Mouse (Mus musculus) hindbrain, embryonic 14.5 days (tissue): Measurements from ENCODE around the gene Lypd4. TPM values are rescaled to one million over a fixed set of nuclear protein-coding genes. Genes with fewer than 3 reads are reported as not detected.

Experiments
- ATAC-seq: fragments of 200-750 bp; cut with Nextera tagmentation; 2 replicates; pipeline ENCODE4 v1.8.0; 2017; ENCODE audit warnings: moderate number of reproducible peaks, mild to moderate bottlenecking, moderate TSS enrichment, moderate library complexity; ENCODE audit not compliant: low FRiP score
- DNase-seq: peaks from one replicate; pipeline ENCODE4 v3.0.0-alpha.2; 2015; ENCODE audit warnings: low spot score
- H3K27ac ChIP-seq: fragments of 300-500 bp; sonication (generic); 2 replicates; pipeline ENCODE4 v1.5.1; 2014; ENCODE audit warnings: mild to moderate bottlenecking, moderate library complexity
- H3K27me3 ChIP-seq: fragments of 300-500 bp; sonication (generic); 2 replicates; pipeline ENCODE4 v1.6.1; 2014; ENCODE audit warnings: mild to moderate bottlenecking, low read length, mixed read lengths; ENCODE audit not compliant: control insufficient read depth, insufficient read depth
- H3K36me3 ChIP-seq: fragments of 300-500 bp; sonication (generic); replicated peaks from 2 replicates; pipeline ENCODE4 v1.6.1; 2014; ENCODE audit not compliant: control insufficient read depth, insufficient read depth
- H3K4me1 ChIP-seq: fragments of 300-500 bp; sonication (generic); replicated peaks from 2 replicates; pipeline ENCODE4 v1.6.1; 2014; ENCODE audit warnings: antibody characterized with exemption, low read length, mixed read lengths; ENCODE audit not compliant: control insufficient read depth, insufficient read depth
- H3K4me2 ChIP-seq: fragments of 300-500 bp; sonication (generic); replicated peaks from 2 replicates; pipeline ENCODE4 v1.6.1; 2014; ENCODE audit warnings: mild to moderate bottlenecking, moderate library complexity
- H3K4me3 ChIP-seq: fragments of 300-500 bp; sonication (generic); replicated peaks from 2 replicates; pipeline ENCODE4 v1.5.1; 2014; ENCODE audit warnings: mild to moderate bottlenecking, low read length
- H3K9ac ChIP-seq: fragments of 300-500 bp; sonication (generic); 2 replicates; pipeline ENCODE4 v1.6.1; 2014
- H3K9me3 ChIP-seq: fragments of 300-500 bp; sonication (generic); 2 replicates; pipeline ENCODE4 v1.6.1; 2016; ENCODE audit warnings: low read length; ENCODE audit not compliant: control insufficient read depth
- WGBS: fragments of 180-500 bp; shearing (Covaris S2); extraction: QIAGEN DNeasy Blood & Tissue Kit; methylation state at CpG from one replicate; pipeline ENCODE4 v1.1.7; 2014; 5-methylcytosine and 5-hydroxymethylcytosine counted together
- polyA plus RNA-seq: library from polyadenylated mRNA; unstranded; fragments of >200 nt; fragmentation: Nextera tagmentation; extraction: Ambion mirVana; gene quantifications from 2 replicates; pipeline ENCODE4 v1.2.1, GENCODE M21; 2014

Gene Lypd4
- polyA plus RNA-seq: 0.27 TPM in 1 of 2 replicates, not detected in the other

DNA sequence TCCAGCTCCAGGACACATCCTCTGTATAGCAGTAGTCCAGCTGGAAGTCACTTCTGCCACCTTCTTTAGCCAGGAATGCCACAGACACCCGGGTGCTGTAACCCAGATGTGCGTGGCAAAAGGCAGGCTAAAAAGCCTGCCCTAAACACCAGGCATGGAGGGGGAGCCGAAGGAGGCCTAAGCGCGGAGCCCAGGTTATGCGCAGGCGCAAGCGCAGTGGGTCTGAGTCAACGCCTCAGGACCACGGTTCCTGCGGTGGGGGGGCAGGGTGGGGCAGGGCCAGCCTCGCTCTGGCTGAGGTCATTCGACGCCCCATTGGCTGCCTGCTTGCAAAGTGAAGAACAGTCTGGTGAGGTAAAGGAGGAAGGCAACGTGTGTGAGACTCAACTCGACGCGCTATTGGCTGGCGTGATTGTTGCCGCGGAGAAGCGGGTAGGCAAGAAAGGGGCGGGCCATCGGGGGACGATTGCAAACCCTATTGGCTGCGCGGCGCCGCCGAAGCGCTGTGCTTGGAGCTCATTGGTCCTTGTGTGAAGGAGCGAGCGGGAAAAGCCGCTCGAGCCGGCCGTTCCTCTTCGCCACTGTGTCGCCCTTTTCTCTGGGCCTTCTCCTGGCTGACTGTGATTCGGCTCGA lies at the start of gene Lypd4, which contains the start of gene Dmrtc2:
Gene Lypd4 (minus strand): TSS at position 410 of the 634 bp plus-strand sequence.
Gene Dmrtc2 (plus strand): TSS at position 526 of the 634 bp plus-strand sequence.
- ATAC-seq (peak; percentile 21; the same call in 1 of the 2 replicates), DNase-seq (no peak)
- Histone ChIP-seq H3K9me3 (no peaks in the 10 kb centered on the region), H3K27ac (no peak within 1 kb of the TSS), H3K27me3 (no peaks in the 10 kb centered on the region), H3K36me3 (no peaks in the 10 kb centered on the region), H3K9ac (no peak within 1 kb of the TSS), H3K4me2 (0 out of 2 replicates have a peak within 1 kb of the TSS, but pooled peaks have one; percentile 12), H3K4me1 (no peaks in the 10 kb centered on the region), H3K4me3 (no peak within 1 kb of the TSS)
- WGBS: 51% methylated on average over 41 of the region's 41 CpGs

DNA sequence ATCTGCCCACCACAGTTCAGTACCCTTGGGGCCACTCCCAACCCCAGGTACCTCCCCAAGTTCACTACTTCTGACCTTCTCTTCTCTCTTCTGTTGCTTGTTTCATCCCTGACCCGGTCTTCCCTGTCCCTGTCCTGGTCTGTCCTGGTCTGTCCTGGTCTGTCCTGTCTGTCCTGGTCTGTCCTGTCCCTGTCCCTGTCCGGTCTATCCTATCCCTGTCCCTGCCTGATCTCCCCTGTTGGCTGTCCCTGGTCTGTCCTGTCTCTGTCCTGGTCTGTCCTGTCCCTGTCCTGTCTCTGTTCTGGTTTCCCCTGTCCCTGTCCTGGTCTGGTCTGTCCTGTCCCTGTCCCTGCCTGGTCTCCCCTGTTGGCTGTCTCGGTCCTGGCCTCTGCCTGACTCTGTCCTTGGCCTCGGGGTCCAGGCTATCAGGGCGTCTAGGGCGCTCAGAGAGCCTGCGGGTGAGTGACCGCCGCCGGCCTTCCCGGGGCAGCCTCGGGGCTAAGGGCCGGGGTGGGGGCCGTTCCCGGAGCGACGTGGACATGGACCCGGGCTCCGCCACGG lies 49.1 kb upstream of the Lypd4 start:
- H3K9ac ChIP-seq: no peak overlapping the region
- DNase-seq (no peak), ATAC-seq (0 out of 2 replicates have a peak, but pooled peaks have one; percentile 26)
- no peak overlapping the region for H3K27ac ChIP-seq
- no peaks in the 10 kb centered on the region for H3K4me1 ChIP-seq
- H3K9me3 ChIP-seq: no peaks in the 10 kb centered on the region
- 95% methylated on average over 20 of the region's 20 CpGs for WGBS
- no peak overlapping the region for H3K4me2 ChIP-seq
- no peak overlapping the region for H3K4me3 ChIP-seq
- peaks cover 70% of the 10 kb centered on the region for H3K36me3 ChIP-seq
- no peaks in the 10 kb centered on the region for H3K27me3 ChIP-seq

DNA sequence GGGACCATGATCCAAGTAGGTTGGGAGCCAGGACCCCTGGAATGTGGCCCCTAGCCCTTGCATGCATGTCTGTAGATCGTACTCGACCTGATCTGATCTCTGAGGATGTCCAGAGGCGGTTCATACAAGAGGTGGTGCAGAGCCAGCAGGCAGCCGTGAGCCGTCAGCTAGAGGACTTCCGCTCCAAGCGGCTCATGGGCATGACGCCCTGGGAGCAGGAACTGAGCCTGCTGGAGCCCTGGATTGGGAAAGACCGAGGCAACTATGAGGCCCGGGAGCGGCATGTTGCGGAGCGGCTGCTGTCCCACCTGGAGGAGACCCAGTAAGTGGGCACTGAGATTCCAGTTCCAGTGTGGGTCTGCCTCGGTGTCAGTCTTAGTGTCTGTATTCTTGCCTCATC lies 42.7 kb upstream of the Lypd4 start:
- no peaks in the 10 kb centered on the region for H3K27me3 ChIP-seq
- H3K9me3 ChIP-seq: no peaks in the 10 kb centered on the region
- no peak overlapping the region for H3K9ac ChIP-seq
- H3K4me2 ChIP-seq: no peak overlapping the region
- ATAC-seq (no peak), DNase-seq (no peak)
- H3K4me1 ChIP-seq: no peaks in the 10 kb centered on the region
- no peak overlapping the region for H3K4me3 ChIP-seq
- no peak overlapping the region for H3K27ac ChIP-seq
- H3K36me3 ChIP-seq: peaks cover 48% of the 10 kb centered on the region
- 92% methylated on average over 14 of the region's 14 CpGs for WGBS

DNA sequence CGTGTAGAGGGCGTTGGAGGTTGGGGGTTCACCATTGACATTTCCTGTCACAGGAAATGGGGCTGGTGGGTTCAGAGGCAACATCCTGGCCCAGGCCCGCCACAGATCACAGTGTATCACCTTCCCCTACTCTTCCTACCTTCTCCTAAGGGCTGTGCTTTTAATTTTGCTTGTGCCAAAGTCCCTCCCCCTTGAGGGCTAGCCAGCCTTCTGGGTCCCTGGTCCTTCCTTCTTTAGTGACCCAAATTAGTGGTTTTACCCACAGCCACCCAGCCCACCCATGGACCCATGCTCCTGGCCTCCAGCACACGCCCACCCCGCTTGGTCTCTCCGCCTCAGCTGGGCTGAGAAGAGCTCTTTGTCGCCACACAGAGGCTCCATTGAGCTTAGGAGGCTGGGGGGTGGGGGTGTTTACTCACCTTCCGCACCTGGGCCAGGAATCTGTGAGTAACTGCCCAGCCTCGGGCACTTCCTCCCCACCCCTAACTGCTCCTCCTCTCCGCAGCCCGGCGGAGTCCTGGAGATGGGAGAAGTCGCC lies 37.5 kb upstream of the Lypd4 start:
- DNase-seq (no peak), ATAC-seq (no peak)
- no peaks in the 10 kb centered on the region for H3K27me3 ChIP-seq
- H3K27ac ChIP-seq: no peak overlapping the region
- no peak overlapping the region for H3K4me2 ChIP-seq
- peaks cover 26% of the 10 kb centered on the region for H3K36me3 ChIP-seq
- H3K4me1 ChIP-seq: peaks cover 23% of the 10 kb centered on the region
- no peak overlapping the region for H3K4me3 ChIP-seq
- 38% methylated on average over 13 of the region's 13 CpGs for WGBS
- H3K9me3 ChIP-seq: no peaks in the 10 kb centered on the region
- no peak overlapping the region; the same call in 1 of the 2 replicates for H3K9ac ChIP-seq

DNA sequence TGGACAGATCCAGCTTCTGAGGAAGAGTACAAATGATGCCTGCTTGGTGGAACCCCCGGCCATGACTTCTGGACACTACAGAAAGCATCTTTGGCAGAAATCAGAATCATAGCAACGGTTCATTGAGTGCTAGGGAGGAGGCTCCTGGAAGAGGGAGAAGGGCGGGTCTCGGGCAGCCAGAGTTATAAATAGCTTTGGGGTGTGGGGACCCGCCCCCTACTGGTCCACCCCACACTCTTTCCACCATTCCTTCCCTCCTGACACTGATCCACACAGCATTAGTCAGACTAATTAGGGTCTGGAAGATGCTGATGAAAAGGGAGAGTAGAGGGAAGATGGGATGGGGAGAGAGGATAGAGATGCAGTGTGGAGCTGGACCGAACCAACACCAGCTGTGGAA lies 36.8 kb upstream of the Lypd4 start:
- Histone ChIP-seq H3K27ac (no peak overlapping the region), H3K36me3 (peaks cover 19% of the 10 kb centered on the region), H3K4me2 (no peak overlapping the region), H3K9me3 (no peaks in the 10 kb centered on the region), H3K9ac (no peak overlapping the region), H3K4me3 (no peak overlapping the region), H3K4me1 (peaks cover 23% of the 10 kb centered on the region), H3K27me3 (no peaks in the 10 kb centered on the region)
- WGBS: 44% methylated on average over 6 of the region's 6 CpGs
- DNase-seq: no peak
- no peak for ATAC-seq

DNA sequence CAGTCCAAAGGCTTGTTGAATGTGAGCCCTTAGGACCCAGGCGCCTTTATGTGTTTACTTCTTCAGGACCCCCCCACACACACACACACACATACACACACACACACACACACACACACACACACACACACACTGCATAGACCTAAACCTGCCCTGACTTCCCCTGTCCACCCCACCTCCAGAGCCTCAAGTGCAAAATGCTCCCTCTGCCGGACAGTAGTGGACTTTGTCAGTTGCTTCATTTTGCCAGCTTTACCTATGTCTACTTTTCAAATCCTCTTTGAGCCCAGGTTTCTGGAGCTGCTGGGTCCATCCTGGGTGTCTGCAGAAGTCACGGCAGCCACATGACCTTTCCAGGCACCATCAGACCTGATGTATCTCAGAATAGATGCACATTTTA lies 35.2 kb upstream of the Lypd4 start:
- Histone ChIP-seq H3K4me1 (peaks cover 23% of the 10 kb centered on the region), H3K9ac (peak overlapping the region; percentile 78), H3K27me3 (no peaks in the 10 kb centered on the region), H3K4me3 (peak overlapping the region; percentile 56), H3K27ac (peak overlapping the region; percentile 80; the same call in 1 of the 2 replicates), H3K36me3 (peaks cover 12% of the 10 kb centered on the region; the same call in 1 of the 2 replicates), H3K9me3 (no peaks in the 10 kb centered on the region), H3K4me2 (peak overlapping the region; percentile 86)
- 13% methylated on average over 3 of the region's 3 CpGs for WGBS
- ATAC-seq (no peak), DNase-seq (peak; percentile 65)

DNA sequence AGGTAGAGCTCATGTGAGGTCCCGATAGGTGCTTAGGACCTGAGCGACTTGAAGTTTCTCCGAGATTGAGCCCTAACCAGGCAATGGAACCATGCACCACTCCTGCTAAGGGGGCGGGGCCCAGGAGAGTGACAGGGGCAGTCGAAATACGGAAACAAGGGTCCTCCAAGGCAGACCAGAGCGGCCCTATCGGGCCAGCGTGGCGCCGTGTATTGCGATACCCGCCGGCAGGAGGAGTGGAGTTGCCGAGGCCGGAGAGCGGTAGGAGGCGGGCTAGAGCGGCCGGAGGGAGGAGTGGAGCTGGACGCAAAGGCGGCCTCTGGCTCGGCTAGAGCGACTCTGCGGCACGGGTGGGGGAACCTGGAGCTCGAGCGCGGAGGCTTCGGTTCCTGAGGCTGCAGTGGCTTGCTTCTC lies 34.3 kb upstream of the Lypd4 start:
- ATAC-seq: peak; percentile 98
- Histone ChIP-seq H3K4me1 (peaks cover 23% of the 10 kb centered on the region), H3K4me2 (peak overlapping the region; percentile 86), H3K27me3 (no peaks in the 10 kb centered on the region), H3K4me3 (peak overlapping the region; percentile 56), H3K9ac (peak overlapping the region; percentile 78), H3K27ac (peak overlapping the region; percentile 80), H3K36me3 (0 out of 2 replicates have a peak, but pooled peaks cover 6% of the 10 kb centered on the region), H3K9me3 (no peaks in the 10 kb centered on the region)
- peak; percentile 95 for DNase-seq
- under 1% methylated on average over 30 of the region's 30 CpGs for WGBS

DNA sequence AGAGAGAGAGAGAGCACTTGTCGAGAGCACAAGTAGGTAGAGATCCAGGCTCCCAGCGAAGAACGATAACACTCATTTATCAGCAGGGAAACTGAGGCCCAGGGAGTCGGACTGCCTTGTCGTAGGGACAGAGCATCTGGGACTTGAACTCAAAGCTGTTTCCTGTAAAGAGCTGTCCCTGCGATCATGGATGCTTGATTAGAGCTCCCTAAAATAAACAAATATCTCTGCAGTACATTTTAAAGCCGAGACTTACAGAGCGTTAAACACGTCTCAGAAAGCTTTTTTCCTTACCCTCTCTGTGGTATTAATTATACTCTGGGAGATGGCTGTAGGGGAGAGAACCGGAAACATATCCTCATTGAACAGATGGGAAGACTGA lies 33.7 kb upstream of the Lypd4 start:
- Histone ChIP-seq H3K4me2 (peak overlapping the region; percentile 86), H3K27ac (no peak overlapping the region; the same call in 1 of the 2 replicates), H3K9ac (no peak overlapping the region), H3K9me3 (no peaks in the 10 kb centered on the region), H3K36me3 (no peaks in the 10 kb centered on the region), H3K4me3 (peak overlapping the region; percentile 56), H3K27me3 (no peaks in the 10 kb centered on the region), H3K4me1 (peaks cover 23% of the 10 kb centered on the region)
- no peak for DNase-seq
- ATAC-seq: no peak
- 47% methylated on average over 10 of the region's 10 CpGs for whole genome bisulfite sequencing

DNA sequence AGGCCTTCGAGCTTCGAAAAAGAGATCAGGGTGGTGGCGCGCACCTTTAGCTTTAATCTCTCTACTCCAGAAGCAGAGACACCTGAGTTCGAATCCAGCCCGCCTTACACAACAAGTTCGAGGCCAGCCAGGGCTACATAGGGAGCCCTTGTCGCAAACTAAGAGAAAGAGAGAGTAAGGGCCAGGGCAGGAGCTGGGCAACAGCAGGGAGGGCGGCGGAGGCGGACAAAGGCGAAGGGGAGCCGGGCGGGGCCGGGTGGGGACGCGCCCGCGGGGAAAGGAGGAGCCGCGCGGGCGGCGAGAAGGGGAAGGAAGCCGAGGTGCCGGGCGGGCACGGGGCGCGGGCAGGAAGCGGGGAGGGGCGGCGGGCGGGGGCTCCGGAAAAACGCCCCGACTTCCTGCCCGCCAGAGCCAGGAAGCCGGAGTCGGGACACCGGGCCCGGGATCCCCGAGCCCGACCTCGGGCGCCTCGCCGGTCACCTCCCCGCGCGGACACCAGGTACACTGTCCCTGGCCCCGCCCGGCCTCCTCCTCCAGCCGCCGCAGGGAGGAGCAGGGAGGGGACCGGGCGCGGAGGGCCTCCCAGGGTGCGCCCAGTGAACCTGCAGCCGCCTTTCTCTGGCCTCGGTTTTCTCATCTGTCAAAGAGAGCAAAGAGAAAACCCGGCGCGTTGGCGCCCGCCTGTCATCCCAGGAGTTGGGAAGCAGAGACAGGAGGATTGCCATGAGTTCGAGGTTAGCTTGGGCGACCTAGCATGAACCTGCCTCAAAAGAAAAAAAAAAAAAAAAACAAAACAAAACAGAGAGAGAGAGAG lies 33.1 kb upstream of the Lypd4 start, which contains the start of gene Arhgef1:
Gene Arhgef1 (plus strand): TSS at position 283 of the 814 bp plus-strand sequence.
- Histone ChIP-seq H3K9me3 (no peaks in the 10 kb centered on the region), H3K4me3 (peak within 1 kb of the TSS; percentile 56)
- WGBS: 7% methylated on average over 51 of the region's 68 CpGs

More for the DNA sequence above, 33.1 kb upstream of the Lypd4 start, which contains the start of gene Arhgef1:
- ATAC-seq: no peak
- Histone ChIP-seq H3K27ac (peak within 1 kb of the TSS; percentile 28; the same call in 1 of the 2 replicates), H3K36me3 (no peaks in the 10 kb centered on the region), H3K27me3 (no peaks in the 10 kb centered on the region), H3K9ac (peak within 1 kb of the TSS; percentile 64), H3K4me2 (peak within 1 kb of the TSS; percentile 86), H3K4me1 (peaks cover 23% of the 10 kb centered on the region)
- no peak for DNase-seq
